Mouse (Mus musculus): ENCODE results near the gene Gnl2.
A peak's percentile ranks its signal among the peaks of the same experiment; 100 is the strongest.

Gnl2 gene

GRCm38 (mm10) chr4:125015806-125016635 is at the start of gene Gnl2:
Gnl2 (plus strand) TSS chr4:125016585.
- no peak for DNase-seq (ENCODE audit: low read depth, low spot score)

- DNase-seq (ENCODE audit: low read depth, low spot score) = no peak
Measured at GRCm38 (mm10) chr4:124968711-124969110, 47.7 kb upstream of the Gnl2 start.

GRCm38 (mm10) chr4:124969219-124969848 is 47.1 kb upstream of the Gnl2 start:
- no peak for DNase-seq (ENCODE audit: low read depth, low spot score)

- no peak for DNase-seq (ENCODE audit: low read depth, low spot score)
Measured at GRCm38 (mm10) chr4:124970194-124970593, 46.2 kb upstream of the Gnl2 start.

GRCm38 (mm10) chr4:124970677-124971076 is 45.7 kb upstream of the Gnl2 start:
- DNase-seq (ENCODE audit: low read depth, low spot score) = no peak

- DNase-seq (ENCODE audit: low read depth, low spot score) = no peak
Measured at GRCm38 (mm10) chr4:124971094-124971493, 45.3 kb upstream of the Gnl2 start.

GRCm38 (mm10) chr4:124972316-124972715 is 44.1 kb upstream of the Gnl2 start:
- DNase-seq (ENCODE audit: low read depth, low spot score) = no peak

- DNase-seq (ENCODE audit: low read depth, low spot score) = no peak
Measured at GRCm38 (mm10) chr4:124973296-124973695, 43.1 kb upstream of the Gnl2 start.

GRCm38 (mm10) chr4:124978201-124978600 is 38.2 kb upstream of the Gnl2 start:
- DNase-seq (ENCODE audit: low read depth, low spot score) = no peak

- peak; percentile 33 for DNase-seq (ENCODE audit: low read depth, low spot score)
Measured at GRCm38 (mm10) chr4:124983893-124984526, 32.4 kb upstream of the Gnl2 start.

GRCm38 (mm10) chr4:124984871-124985670 is 31.3 kb upstream of the Gnl2 start:
- no peak for DNase-seq (ENCODE audit: low read depth, low spot score)

- no peak for DNase-seq (ENCODE audit: low read depth, low spot score)
Measured at GRCm38 (mm10) chr4:124985671-124986602, 30.4 kb upstream of the Gnl2 start, which contains the start of gene Rspo1. Rspo1 (plus strand) TSS chr4:124986430.

GRCm38 (mm10) chr4:124986739-124987710 is 29.4 kb upstream of the Gnl2 start:
- DNase-seq (ENCODE audit: low read depth, low spot score) = no peak

- DNase-seq (ENCODE audit: low read depth, low spot score) = no peak
Measured at GRCm38 (mm10) chr4:124987711-124988097, 28.7 kb upstream of the Gnl2 start.

GRCm38 (mm10) chr4:124988382-124988781 is 28.0 kb upstream of the Gnl2 start:
- DNase-seq (ENCODE audit: low read depth, low spot score) = no peak

GRCm38 (mm10) chr4:124989787-124990253 is 26.6 kb upstream of the Gnl2 start:
- DNase-seq (ENCODE audit: low read depth, low spot score) = no peak

- DNase-seq (ENCODE audit: low read depth, low spot score) = no peak
Measured at GRCm38 (mm10) chr4:124990325-124990724, 26.1 kb upstream of the Gnl2 start.

- DNase-seq (ENCODE audit: low read depth, low spot score) = no peak
Measured at GRCm38 (mm10) chr4:124997479-124998147, 18.8 kb upstream of the Gnl2 start.

GRCm38 (mm10) chr4:124999548-124999947 is 16.8 kb upstream of the Gnl2 start:
- DNase-seq (ENCODE audit: low read depth, low spot score) = no peak
